Comparison of ENCODE assay signal across 8 mouse cellular contexts in the genomic region with DNA sequence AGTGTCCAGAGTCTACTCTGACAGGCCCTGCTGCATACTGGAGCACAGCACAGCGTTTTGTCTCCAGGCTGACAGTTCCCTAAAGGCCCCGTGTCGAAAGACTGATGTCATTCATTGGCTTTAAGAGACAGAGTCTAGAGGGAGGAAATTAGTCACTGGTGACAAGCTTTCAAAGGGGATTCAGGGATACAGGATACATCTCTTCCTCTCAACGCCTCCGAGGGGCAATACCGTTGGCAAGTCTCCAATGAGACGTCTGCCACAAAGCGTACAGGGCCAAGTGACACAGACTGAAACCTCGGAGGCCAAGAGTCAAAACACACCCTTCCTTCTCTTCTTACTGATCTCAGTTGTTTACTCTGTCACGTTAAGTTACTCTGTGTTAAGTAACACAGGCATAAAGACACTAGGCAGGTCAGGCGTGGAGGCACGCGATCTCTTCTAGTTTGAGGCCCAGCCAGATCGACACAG. TPM values are rescaled to one million over a fixed set of nuclear protein-coding genes. Genes with fewer than 3 reads are reported as not detected.
DNase-seq lines count a peak whose midpoint lies in the region; ATAC-seq lines count a peak whose summit lies in the region.

No protein-coding gene starts in this region.

- ATAC-seq in granulocyte monocyte progenitor cell, adult 5-6 weeks (replicated peaks; ENCODE audit: poor library complexity, severe bottlenecking), result peak; percentile 87

- peak; percentile 25 for DNase-seq in retina, postnatal 1 day
- no peak for DNase-seq in retina, embryonic 14.5 days (ENCODE audit: low spot score)
- DNase-seq in kidney, adult 18-20 months, result peak; percentile 37
- DNase-seq in thymus, postnatal 10 days (ENCODE audit: low spot score in 2 of 2), result no peak
- no peak for DNase-seq in thymus, postnatal 25 days
- DNase-seq in layer of hippocampus, adult 18-20 months (ENCODE audit: low spot score in 2 of 2), result no peak

- H3K4me3 ChIP-seq in macrophage (ENCODE audit: inconsistent target), result no peak overlapping the region

- H3K27ac ChIP-seq in macrophage, result peak overlapping the region; percentile 62

- no peaks in the 10 kb centered on the region for H3K36me3 ChIP-seq in macrophage (ENCODE audit: inconsistent target)

- no peaks in the 10 kb centered on the region for H3K79me2 ChIP-seq in macrophage (ENCODE audit: inconsistent target)

- 24% methylated on average over 14 of the region's 14 CpGs for WGBS in macrophage (ENCODE audit: missing documents)

RNA-seq across cellular contexts. Expression of a gene that starts 10.6 kb away (rescaled TPM):
- 7.9 and 11.4 TPM in 2 replicates for total RNA-seq in granulocyte monocyte progenitor cell, adult 5-6 weeks (2014; fragmentation: Nextera tagmentation)
- total RNA-seq in granulocyte monocyte progenitor cell, adult 5-6 weeks (2017), result 9.1 and 14.0 TPM in 2 replicates
- total RNA-seq in macrophage (2018; cell fraction: chromatin; rRNA removed), result 10 to 100 TPM in 5 of 26 experiments, 1 to 10 TPM in 20, not detected in 1; 2.5 to 15.6 (median 5.9) TPM
- 10 to 100 TPM in 23 of 26 experiments, 1 to 10 TPM in 3; 8.5 to 19.6 (median 14.6) TPM for total RNA-seq in macrophage (2018; cell fraction: cytosol; rRNA removed)
- total RNA-seq in macrophage (2018; cell fraction: nucleus; rRNA removed), result 10 to 100 TPM in 12 of 26 experiments, 1 to 10 TPM in 14; 4.0 to 19.1 (median 9.8) TPM
- polyA plus RNA-seq in macrophage (2018), result 6.2 to 17.0 TPM (median 13.3 TPM) in 3 replicates
- 10 to 100 TPM; 29.9 to 30.2 TPM for total RNA-seq in layer of hippocampus, adult 18-20 months (2021)

RNA-seq across cellular contexts. Expression of a gene that starts 21.6 kb away (rescaled TPM):
- 24.6 and 25.8 TPM in 2 replicates for total RNA-seq in granulocyte monocyte progenitor cell, adult 5-6 weeks (2014; fragmentation: Nextera tagmentation)
- 9.0 and 11.7 TPM in 2 replicates for total RNA-seq in granulocyte monocyte progenitor cell, adult 5-6 weeks (2017)
- total RNA-seq in macrophage (2018; cell fraction: chromatin; rRNA removed), result 10 to 100 TPM in 25 of 26 experiments, 1 to 10 TPM in 1; 9.1 to 43.6 (median 25.7) TPM
- 10 to 100 TPM in 23 of 26 experiments, 1 to 10 TPM in 3; 5.6 to 21.0 (median 16.7) TPM for total RNA-seq in macrophage (2018; cell fraction: cytosol; rRNA removed)
- 10 to 100 TPM in 21 of 26 experiments, 1 to 10 TPM in 5; 6.5 to 29.0 (median 19.3) TPM for total RNA-seq in macrophage (2018; cell fraction: nucleus; rRNA removed)
- polyA plus RNA-seq in macrophage (2018), result 9.3 to 10.1 TPM (median 9.6 TPM) in 3 replicates
- 10 to 100 TPM; 61.5 to 65.7 TPM for total RNA-seq in layer of hippocampus, adult 18-20 months (2021)

RNA-seq across cellular contexts. Expression of a gene that starts 30.4 kb away (rescaled TPM):
- not detected in 2 replicates for total RNA-seq in granulocyte monocyte progenitor cell, adult 5-6 weeks (2014; fragmentation: Nextera tagmentation)
- total RNA-seq in granulocyte monocyte progenitor cell, adult 5-6 weeks (2017), result not detected in 2 replicates
- not detected for total RNA-seq in macrophage (2018; cell fraction: chromatin; rRNA removed)
- total RNA-seq in macrophage (2018; cell fraction: cytosol; rRNA removed), result not detected
- not detected for total RNA-seq in macrophage (2018; cell fraction: nucleus; rRNA removed)
- not detected in 3 replicates for polyA plus RNA-seq in macrophage (2018)
- total RNA-seq in layer of hippocampus, adult 18-20 months (2021), result not detected

Comparison
In these comparisons a context has a peak if more than half of its experiments do, and no peak if none do; other contexts are left out.
1. DNase-seq: peak in retina, postnatal 1 day (single experiment) and kidney, adult 18-20 months (single experiment); none in retina, embryonic 14.5 days (single experiment), thymus, postnatal 10 days (0 of 2), thymus, postnatal 25 days (single experiment) and layer of hippocampus, adult 18-20 months (0 of 2).